Mouse (Mus musculus) cerebellum, postnatal 25 days (tissue): ENCODE measurements at regions not wholly inside any gene's neighbourhood (a gene's known extent, or its start where the extent isn't known, plus 50 kb on each side); places are given as distances from the start of the nearest gene placed in this dataset.

Experiments
- DNase-seq, 2 experiments: peaks; one replicate each; pipeline ENCODE4 v3.0.0; 2021; ENCODE audit warnings: mixed read lengths in 2 of 2

GRCm38 (mm10) chr13:107760511-107760910, 283.7 kb upstream of the Smim15 start:
- DNase-seq: no peak

DNA sequence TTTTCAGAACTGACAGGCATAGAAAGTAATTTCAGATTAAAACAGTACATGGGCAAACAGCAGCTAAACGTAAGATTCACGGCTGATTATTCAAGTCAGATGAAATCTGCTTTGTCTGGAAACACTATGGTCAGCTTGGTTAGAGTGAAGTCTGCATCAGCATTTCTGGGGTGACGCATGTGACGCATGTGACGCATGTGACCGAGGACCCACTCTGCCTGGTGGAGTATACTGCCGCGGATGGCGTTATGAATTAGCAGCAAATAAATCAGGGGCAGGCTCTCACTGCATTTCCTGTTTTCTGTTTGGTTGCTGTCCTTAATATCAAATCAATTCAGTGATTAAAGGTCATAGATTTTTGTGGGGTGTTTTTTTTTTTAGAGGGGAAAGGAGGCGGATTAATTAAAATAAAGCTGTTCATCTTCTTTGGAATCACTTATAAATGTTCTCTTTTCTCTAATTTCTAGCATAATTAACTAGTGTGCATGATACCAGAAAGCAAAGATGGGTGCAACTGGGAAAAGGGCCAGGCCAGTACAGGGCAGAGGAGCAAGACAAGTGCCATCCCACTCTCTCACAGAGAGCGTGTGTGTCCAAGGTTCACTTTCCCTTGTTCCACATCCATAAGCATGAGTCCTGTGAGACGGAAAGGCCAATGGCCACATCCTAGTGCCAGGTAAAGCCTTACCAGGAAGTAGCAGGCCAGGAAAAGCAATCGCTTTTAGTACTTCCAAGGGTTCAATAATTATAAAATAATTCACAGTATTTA, 285.7 kb upstream of the Smim15 start:
- DNase-seq: no peak

GRCm38 (mm10) chr13:107752745-107753144, 291.5 kb upstream of the Smim15 start:
- no peak for DNase-seq

DNA sequence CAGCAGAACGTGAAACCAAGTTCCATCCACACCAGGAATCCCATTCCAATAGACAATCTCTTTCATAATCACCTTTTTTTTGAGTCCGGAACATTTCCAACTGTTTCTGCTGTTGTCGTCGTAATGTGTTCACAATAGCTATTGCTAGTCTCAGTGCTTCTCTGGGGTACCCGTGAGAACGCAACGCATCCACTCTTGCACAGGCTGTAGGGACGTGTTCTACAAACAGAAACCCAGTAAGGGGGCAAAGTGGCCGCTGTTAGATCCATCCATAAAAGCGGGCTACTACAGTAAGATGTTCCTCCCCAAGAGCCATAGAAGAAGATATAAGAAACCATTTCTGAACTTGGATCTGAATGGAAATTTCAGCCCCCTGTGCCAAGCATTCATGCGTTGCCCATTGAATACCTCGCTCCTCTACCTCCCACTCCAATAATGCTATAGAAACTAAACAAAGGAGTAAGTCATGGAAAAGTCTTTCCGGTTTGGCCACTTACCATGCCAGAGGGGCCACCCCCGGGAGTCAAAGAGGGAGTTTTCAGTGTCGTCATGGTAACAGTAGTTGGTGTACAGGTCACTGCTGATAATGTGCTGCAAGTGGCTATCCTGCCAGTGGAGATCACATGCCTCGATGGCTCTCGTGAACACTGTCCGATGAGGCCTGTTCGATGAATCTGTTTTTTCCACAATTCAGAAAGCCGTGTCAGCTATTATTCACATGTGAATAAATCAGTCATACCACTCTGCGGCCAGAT, 300.6 kb upstream of the Smim15 start:
- DNase-seq: no peak

GRCm38 (mm10) chr13:107736581-107736980, 307.7 kb upstream of the Smim15 start:
- no peak for DNase-seq

- DNase-seq: no peak
Measured at GRCm38 (mm10) chr13:107734161-107734905, 309.9 kb upstream of the Smim15 start.

- DNase-seq: no peak
Measured at GRCm38 (mm10) chr13:107730976-107731375, 313.3 kb upstream of the Smim15 start.

DNA sequence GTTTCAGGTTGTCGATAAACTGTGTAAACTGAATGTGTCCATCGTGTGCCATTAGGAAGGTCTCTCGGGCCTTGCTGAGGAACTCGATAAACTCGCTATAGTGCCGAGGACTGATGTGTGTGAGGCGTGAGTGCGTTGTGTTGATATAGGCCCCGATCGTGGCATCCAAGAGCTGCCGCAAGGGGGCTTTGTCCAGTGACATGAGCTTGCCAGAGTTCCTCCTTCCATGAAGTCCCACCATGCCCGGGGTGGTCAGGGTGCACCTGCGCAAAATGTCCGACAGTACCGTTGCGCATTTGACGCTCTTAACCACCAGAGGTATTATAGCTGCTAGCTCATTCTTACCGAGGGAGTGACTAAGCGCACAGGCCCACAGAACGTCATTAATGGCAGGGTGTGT, 317.8 kb upstream of the Smim15 start:
- no peak for DNase-seq

- no peak for DNase-seq
Measured at GRCm38 (mm10) chr13:107721901-107722300, 322.3 kb upstream of the Smim15 start.

DNA sequence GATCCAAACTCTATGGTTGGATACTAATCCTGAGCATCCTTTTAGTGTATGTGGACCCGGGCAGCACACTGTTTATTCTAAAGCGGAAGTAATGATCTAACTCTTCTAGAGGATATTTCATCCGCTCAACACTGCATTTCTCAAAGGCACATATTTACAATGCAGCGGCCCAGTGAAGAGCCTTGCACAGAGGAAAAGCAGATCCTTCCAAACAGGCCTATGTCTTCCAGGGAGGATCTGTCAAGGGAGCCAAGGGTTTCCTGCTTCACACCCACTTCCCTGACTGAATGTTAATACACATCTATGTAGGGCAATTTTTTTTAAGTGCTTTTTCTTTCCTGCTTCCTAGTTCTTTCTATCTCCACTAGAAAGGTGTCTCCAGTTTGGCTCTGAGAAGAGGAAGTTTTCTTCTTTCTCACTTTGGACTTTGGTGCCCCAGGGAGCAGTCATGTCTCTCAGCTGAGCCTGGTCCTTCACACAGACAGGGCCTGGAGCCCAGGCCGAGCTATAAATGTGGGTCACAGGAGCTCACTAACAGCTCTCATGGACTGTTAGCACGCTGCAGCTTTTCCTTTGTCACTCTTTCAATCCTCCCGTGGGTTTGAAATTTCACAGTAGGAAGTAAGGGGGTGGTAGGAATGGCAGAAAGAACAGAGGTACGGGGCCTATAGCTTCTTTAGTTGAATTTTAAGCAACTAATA, 323.2 kb upstream of the Smim15 start:
- DNase-seq: no peak

DNA sequence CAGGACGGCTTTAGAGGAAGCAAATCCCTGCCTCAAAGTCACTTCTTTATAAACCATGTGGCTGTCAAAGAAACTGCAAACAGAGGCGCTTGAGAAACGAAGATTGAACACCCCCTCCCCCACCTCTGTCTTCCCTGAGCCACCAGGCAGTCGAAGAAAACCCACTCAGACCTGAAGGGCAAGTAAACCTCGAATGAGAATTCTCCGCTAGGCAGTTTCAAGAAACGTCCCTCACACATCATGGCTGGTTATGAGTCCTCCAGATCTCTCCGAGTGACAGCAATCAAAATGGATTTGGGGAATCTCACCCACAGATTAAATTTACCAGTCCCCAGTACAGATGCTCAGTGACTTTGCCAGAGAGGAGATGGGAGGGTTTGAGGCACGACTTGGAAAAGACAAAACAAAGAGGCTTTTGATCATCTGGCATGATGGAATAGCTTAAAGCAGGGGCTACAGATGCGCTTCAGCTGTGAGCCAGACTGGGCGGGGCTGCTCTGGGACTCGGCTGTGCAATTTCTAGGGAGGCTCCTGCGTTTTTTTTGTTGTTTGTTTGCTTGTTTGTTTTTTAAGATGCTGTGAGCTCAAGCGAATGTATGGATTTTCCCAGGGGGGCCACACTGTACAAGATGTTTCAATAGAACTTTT, 325.1 kb upstream of the Smim15 start:
- DNase-seq: no peak

DNA sequence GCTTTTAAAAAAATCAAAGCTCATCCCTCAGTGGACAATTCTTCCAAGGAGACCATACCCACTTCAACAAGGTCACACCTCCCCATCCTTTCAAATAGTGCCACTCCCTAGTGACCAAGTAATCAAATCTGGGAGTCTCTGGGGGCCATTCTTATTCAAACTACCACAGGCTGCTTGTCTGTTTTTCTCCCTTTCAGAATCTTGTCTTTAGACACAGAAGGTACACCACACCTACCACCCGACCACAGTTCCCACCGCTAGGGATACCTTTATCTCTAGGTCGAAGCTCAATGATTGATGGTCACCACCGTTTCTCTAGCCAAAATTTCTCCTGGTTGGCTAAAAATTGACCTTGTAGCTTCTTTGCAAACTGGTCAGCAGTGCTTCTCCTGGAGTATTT, 328.6 kb upstream of the Smim15 start:
- no peak for DNase-seq

GRCm38 (mm10) chr13:107714001-107714400, 330.2 kb upstream of the Smim15 start:
- DNase-seq: no peak

DNA sequence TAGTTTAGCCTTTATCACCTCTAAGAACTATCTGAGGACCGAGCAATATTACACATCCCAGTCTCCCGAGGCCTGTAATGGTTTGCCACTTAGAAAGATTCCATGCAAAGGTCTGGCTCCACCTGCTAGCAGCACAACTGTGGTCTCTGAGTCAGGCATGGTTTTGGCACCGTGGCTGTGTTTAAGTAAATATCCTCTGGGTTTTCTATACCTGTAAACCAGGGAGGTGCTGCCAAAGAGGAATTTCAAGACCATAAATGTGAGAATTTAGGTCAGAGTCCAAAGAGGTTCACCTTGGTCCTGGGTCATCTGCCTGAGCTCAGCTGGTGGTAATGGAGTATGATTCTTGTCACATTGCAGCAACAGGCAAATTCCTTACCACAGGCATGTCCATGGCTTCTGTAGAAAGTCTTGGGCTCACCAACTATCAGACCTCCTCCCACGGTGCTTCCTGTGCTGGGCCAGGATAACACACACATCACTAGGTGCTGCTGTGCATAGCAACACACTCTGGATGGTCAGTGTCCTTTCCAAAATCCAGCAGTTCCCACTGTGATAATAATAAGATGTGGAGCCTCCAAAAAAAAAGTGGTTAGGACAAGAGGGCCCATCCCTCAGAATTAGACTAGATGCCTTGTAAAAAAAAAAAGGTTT, 332.8 kb upstream of the Smim15 start:
- DNase-seq: no peak

DNA sequence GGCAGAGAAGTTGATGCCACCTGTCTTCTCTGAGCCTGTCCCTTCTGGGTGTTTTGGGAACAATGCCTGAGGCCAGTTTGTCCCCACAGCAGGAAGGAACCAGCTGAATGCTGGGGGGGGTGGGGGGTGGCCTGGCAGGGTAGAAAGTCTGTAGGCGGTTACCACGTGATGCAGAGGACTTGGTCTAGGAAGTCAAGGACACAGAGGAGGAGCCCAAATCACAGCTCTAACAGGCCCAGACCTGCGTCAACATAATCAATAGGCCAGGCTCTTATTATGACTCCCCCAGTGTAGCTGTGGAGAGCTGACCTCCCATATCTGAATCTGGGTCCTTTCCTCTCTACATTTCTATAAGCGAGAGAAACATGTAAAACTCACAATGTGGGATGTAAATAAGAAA, 333.9 kb upstream of the Smim15 start:
- no peak for DNase-seq

DNA sequence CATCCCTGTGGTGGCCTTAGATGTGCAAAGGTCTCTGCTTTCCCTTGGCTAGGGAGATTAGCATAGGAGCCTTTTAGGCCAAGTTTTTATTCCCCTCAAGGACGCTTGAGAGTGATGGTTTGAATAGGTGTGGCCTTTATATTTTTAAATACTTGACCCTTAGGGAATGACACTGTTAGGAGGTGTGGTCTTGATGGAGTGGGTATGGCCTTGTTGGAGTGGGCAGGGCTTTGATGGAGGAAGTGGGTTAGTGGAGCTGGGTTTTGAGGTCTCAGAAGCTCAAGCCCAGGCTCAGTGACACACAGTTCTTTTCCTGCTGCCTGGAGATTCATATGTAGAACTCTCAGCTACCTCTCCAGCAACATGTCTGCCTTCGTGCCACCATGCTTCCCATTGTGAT, 334.4 kb upstream of the Smim15 start:
- DNase-seq: no peak

DNA sequence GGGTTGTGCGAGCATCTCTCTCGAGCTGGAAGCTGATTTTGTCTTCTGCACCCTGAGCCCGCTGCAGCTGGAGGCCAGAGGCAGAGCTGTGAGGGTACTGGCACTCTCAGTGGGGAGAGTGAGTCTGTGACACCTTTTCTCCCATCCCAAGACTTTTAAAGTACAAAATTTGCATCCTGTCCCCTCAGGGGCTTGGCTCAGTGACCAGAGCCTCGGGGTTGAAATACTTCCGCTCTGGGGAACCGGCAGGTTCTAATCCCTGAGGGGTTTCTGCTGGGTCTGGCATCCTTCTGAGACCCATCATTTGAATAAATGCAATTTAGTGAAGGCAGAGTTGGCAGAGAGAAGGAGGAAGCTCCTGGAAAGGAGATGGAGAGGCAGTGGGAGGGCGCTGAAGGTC, 340.5 kb upstream of the Smim15 start:
- no peak for DNase-seq

DNA sequence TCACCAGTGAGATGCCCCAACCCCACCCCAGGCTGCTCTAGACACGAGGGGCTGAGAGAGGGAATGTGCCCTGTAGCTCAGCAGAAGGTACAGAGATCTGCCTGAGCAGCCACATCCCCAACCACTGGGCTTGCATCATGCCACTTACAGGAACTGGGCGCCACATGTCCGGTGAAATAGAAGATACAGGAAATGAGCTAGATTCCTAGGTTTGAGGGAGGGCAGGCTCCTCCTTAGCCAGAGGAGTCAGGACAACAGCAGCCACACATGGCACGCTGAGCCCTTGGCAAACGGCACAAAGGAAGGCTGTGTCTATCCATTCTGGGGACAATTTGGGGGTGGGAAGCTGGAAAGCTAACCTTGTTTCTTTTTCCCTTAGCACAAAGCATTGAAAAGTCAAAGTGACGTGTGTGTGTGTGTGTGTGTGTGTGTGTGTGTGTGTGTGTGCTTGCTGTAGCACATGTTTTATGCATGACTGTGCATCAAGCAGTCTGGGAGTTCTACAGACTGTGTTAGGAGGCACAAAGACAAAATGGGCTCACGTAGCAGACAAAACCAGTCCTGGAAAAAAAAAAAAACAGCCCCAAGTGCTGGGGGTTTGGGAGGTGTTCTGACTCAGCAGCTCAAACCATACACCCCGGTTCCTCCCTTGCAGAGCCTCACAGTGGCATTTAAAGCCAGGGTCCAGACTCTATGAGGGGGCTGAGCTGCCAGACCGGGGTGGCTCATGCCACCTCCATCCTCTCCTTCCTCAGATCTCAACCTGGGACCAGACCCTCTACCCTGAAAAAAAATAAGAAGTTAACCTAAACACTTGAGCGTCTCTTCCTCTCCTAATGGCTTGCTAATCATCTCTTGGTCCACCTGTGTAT, 343.7 kb upstream of the Smim15 start:
- DNase-seq: no peak

- no peak for DNase-seq
Measured at GRCm38 (mm10) chr13:107699251-107699650, 345.0 kb upstream of the Smim15 start.

DNA sequence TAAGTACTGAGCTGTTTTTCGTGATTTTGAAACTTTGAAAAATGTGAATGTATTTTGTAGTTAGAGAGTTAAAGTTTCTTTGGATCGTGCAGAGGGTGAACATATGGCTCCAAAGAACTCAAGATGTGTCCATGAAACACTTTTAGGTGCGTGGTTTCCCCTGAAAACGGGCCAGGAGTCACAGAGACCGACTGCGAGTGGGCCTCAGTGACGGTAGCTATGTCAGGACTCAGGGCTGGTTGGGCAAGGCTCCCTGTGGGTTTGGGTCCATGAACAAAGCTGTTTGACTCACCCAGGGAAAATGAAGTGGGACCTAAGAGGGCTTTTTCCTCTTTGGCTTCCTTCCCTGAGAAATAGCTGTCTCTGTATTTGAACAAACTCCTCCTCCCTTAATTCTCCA, 345.9 kb upstream of the Smim15 start:
- no peak for DNase-seq
